Mouse (Mus musculus): Measurements from ENCODE around the gene Serinc4.

Serinc4 gene

GRCm38 (mm10) chr2:121403296-121403695 is 53.3 kb downstream of the Serinc4 start:
- DNase-seq (ENCODE audit: low read depth in 1 of 2, low spot score in 2 of 2) = no peak

- peak in 1 of 2 experiments; percentile 32 for DNase-seq (ENCODE audit: low read depth in 1 of 2, low spot score in 2 of 2)
Measured at GRCm38 (mm10) chr2:121396624-121397023, 60.0 kb downstream of the Serinc4 start.
